Mouse (Mus musculus): ENCODE results near the gene Rnf227.

Gene Rnf227

DNA sequence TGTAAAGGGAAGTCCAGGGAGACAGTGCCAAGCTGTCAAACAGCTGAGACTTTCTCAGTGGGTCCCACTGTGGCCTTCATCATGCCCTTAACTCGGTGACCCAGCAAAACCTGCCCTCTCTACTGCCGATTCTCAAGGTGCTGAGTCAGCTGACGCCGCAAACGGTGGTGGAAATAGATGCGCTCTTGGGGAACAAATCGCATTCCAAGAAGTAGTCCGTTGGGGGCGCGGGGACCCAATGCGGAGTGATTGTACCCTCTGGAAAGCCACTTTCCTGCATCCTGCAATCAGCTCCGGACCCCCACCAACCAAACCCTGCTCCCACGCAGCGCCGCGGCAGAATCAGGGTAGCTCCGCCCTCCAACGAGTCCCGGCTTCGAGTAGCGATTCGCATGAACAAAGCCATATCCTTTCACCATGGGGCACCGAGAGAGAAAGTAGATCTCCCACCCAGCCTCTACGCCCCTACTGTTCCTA is 8.3 kb upstream of the Rnf227 start:
- DNase-seq, result peak; percentile 85

GRCm38 (mm10) chr11:69332713-69333253 is 7.5 kb upstream of the Rnf227 start:
- no peak for DNase-seq

- no peak for DNase-seq
These were observed 6.3 kb upstream of the Rnf227 start for GRCm38 (mm10) chr11:69333922-69334321.

DNA sequence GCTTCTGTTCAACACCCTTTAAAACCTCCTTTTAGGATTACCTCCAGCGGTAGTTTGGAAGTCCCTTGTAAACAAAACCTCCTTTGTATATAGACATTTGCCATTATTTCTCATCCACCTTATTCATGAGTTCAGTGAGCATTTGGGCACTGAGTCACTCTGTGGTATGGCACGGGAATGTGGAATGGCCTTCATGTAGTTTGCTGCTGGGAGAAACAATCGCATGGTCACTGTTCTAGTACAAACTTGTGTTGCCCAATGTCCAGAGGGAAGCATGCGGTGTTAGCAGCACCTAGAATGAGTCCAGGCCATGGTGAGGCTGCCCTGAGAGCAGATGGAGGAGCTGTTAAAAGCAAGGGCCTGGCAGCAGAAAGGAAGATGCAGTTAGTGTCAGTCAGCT is 5.5 kb upstream of the Rnf227 start:
- DNase-seq, result no peak

DNA sequence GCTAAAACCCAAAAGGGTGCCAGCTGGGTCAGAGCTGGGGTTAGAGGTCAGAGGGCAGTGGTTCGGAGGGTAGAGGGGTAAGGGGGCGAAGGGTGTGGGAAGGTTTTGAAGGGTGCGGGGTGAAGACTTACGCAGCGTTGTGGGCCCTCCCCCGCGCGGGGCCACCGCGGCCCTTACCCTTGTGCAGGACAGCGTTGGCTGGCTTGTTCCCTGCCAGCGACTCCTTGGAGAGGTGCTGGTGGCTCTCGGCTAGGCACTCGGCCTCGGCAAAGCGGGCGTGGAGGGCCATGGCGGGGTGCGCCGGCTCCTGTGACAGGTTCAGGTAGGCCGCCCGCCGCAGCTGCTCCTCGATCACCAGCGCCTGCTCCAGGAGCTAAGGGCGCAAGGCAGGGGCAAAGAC is 6.2 kb downstream of the Rnf227 start:
- DNase-seq, result no peak

- DNase-seq, result no peak
These were observed 16.3 kb downstream of the Rnf227 start for GRCm38 (mm10) chr11:69356544-69356943.

GRCm38 (mm10) chr11:69357690-69358089 is 17.4 kb downstream of the Rnf227 start:
- DNase-seq, result no peak

DNA sequence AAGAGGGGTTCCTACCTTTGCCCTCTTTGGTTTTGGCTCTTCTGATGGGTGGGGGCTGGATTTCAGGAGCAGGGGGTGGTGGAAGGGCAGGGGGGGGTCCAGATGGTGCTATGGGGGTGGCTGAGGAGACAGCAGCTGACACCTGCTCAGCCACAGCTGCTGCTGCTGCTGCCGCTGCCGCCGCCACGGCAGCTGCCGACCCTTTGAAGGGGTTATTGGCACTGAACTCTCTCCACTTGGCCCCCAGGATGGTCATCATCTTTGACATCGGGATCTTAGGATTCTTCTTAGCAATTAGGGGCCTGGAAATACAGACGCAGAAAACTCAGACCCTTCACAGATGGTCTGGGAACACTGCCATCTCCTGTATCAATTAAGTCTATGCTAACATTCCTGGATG is 21.8 kb downstream of the Rnf227 start:
- DNase-seq, result no peak

DNA sequence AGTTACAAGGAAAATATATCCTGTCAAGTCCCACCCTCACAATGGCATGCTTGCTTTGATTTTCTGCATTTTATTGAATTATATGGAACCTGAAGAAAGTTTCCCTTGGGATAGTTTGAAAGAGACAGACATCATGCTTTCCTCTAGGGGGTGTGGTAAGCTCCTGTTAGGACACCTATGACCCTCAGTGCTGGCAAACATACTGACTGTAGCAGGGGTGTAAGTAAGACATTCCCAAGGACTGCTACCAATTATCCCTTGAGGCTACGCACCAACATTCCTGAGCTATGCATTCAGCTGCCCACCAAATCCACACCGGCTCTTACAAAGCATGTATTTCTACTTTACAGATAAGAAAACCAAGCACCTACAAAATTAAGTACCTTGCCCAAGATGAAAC is 22.2 kb downstream of the Rnf227 start:
- DNase-seq, result no peak

GRCm38 (mm10) chr11:69364376-69364775 is 24.1 kb downstream of the Rnf227 start:
- DNase-seq, result no peak

GRCm38 (mm10) chr11:69364910-69365309 is 24.6 kb downstream of the Rnf227 start:
- DNase-seq, result peak; percentile 93

DNA sequence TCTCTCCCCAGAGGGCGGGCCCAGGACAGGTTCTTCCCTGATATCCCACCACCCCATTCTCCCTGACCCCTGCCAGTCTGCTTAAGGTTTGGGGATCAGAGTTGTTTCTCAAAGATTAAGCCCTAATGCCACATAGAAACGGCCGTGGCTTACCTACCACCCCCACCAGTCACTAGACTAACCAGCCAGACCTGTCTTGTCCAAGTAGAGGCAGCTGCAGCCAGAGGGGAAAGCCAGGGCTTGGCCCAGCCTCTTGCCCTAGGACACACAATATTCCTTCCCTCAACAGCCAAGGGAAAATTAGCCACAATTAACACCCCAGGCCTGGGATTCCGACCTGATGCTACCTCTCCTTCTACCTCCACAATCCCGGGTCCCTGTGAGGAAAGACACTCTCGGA is 25.5 kb downstream of the Rnf227 start:
- no peak for DNase-seq

GRCm38 (mm10) chr11:69366157-69366854 is 26.0 kb downstream of the Rnf227 start:
- peak; percentile 97 for DNase-seq

- peak; percentile 14 for DNase-seq
These were observed 26.8 kb downstream of the Rnf227 start for GRCm38 (mm10) chr11:69366855-69367615.

DNA sequence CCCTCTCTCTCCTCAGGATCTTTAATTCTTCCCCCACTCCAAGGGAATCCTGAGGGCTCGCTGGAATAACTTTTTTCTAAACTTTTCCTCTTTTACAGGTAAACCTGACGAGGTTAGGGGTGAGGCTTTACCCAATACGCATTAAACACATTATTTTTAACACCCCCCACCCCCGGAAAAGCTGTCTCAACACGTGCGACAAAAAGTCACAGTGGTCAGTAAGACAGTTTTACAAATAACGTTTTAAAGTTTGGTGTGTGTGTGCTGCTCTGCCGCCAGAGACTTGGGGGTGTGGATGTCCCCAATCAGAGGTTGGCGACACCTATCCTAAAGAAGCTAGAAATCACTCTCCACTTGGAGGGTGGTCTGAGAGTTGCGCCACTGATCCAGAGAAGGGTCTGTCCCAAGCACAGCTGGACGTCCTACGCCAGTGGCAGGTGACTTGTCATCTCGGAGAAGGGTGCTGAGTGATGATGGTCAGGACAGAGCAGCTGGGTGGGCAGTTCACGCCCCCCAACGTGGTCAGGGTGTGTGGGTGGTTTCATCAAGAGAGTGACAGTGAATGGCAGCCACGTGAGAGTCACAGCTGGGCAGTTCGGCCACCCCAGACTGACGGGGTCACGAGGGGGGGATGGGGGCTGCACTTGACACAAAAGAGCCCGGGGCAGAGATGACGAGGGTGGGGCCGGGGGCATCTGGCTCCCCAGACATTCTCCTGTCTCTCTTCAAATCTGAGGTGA is 27.5 kb downstream of the Rnf227 start:
- no peak for DNase-seq

GRCm38 (mm10) chr11:69368356-69369214 is 28.3 kb downstream of the Rnf227 start:
- peak; percentile 48 for DNase-seq

GRCm38 (mm10) chr11:69369215-69369989 is 29.1 kb downstream of the Rnf227 start, which contains the start of gene Chd3:
TSS of gene Chd3 (minus strand) at chr11:69369406.
- peak; percentile 46 for DNase-seq

GRCm38 (mm10) chr11:69369990-69370816 is 29.9 kb downstream of the Rnf227 start:
- no peak for DNase-seq

GRCm38 (mm10) chr11:69370817-69371215 is 30.6 kb downstream of the Rnf227 start:
- no peak for DNase-seq

DNA sequence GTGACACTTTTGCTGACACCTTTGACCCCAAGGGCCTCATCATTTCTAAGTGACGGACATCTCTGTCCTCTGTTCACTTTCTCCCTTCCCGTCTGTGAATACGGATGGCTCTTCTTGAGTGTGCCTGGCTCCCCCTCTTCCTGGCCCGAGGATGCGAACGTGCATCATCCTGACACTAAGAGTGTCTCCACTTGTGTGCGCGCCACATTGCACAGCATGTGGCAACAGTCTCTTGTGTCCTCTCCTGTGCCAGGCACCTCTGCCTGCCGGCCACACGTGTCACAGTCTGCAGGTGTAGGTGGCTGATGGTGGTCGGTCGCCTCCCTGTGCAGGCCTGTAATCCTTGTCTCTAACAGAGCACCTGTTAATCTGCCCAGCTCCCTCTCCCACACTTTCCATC is 31.3 kb downstream of the Rnf227 start:
- peak; percentile 13 for DNase-seq
